Mouse (Mus musculus): ENCODE data around the gene Apc2. TPM values are rescaled to one million over a fixed set of nuclear protein-coding genes. Genes with fewer than 3 reads are reported as not detected.
A peak's percentile ranks its signal among the peaks of the same experiment; 100 is the strongest.

Apc2 gene
- polyA plus RNA-seq, 1 experiment from 2014 or later = 0.88 TPM

DNA sequence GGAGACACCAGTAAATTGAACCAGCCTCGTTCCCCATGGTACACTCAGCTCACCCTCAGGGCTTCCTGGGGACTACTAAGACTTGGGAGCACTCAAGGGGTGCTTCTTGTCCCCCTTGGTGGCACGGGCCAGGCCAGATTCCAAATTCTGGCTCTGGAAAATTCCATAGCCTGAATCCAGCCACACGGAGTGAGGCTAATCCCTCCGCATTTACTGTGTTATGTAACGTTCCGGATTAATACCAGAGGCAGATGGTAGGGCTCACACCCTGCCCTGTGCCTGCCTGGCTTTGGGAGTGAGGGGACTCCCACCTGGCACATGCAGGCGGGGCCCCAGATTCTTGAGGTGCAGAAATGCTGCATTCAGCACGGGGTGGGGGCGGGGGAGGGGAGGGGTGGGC lies 59.7 kb downstream of the Apc2 start:
- Histone ChIP-seq H3K9me3 (ENCODE audit: control insufficient read depth, low read length) (no peaks in the 10 kb centered on the region), H3K9ac (ENCODE audit: low read length) (no peak overlapping the region), H3K4me3 (ENCODE audit: low read length) (no peak overlapping the region), H3K27ac (ENCODE audit: low read length) (no peak overlapping the region), H3K27me3 (ENCODE audit: control insufficient read depth, insufficient read depth, low read depth, low read length) (peaks cover 59% of the 10 kb centered on the region), H3K36me3 (ENCODE audit: control insufficient read depth, insufficient read depth, low read length) (no peaks in the 10 kb centered on the region), H3K4me2 (ENCODE audit: low read depth, low read length) (no peak overlapping the region), H3K4me1 (replicated peaks; ENCODE audit: control insufficient read depth, insufficient read depth, low read length) (peaks cover 5% of the 10 kb centered on the region; the same call in 1 of the 2 replicates)
- ATAC-seq (ENCODE audit: low read depth) = no peak
- 10% methylated on average over 9 of the region's 9 CpGs for WGBS

DNA sequence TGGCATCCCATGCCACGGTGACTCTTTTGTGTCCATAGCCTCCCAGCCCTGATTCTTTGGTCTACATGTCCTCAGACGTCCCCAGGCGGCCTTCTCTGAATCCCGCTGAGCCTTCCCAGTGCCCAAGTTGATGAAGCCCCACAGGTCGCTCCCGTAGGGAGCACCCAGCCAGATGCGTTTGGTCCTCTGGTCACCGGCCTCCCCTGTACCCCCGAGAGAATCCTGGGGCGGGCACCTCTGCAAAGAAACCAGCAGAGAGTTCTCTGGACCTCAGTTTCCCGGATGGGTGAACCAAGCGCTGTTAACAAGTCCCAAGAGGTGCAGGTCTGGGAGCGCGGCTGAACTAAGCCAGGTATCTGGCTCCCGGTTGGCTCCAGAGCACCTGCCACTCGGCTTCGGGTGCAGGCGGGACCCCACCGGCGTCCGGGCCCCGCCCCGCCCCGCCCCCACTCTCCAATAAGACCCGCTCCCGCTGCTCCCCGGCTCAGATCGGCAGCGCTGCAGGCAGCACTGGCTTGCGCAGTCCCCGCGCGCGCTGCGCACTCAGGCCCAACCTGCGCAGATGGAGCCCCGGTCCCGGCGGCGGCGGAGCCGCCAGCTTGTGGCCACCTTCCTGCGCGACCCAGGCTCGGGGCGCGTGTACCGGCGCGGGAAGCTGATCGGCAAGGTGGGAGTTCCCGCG lies 60.4 kb downstream of the Apc2 start, which contains the start of gene Plk5:
TSS of gene Plk5 (plus strand) at position 459 of the 682 bp plus-strand sequence.
- WGBS = 1% methylated on average over 51 of the region's 53 CpGs

DNA sequence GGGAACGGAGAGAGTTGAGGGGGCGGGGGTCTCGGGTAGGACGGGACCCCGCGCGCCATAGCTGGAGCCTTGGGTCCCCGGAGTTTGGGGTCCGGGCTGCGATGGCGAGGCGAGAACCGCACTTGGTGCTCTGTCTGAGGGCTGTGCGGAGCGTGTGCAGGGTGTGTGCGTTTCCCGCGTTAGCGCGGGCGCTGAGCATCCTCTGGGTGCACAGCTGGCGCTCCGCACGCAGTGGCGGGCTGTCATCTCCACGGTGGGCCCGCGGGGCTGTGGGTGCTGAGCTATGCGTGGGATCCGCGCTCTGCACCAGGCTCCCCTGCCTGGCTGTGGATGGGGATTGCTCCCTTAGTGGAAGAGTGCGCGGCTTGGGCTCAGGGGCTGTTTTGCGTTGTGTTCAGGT lies 61.0 kb downstream of the Apc2 start:
- under 1% methylated on average over 34 of the region's 34 CpGs for WGBS
- H3K4me3 ChIP-seq (ENCODE audit: low read length) = peak overlapping the region; percentile 39
- no peaks in the 10 kb centered on the region for H3K9me3 ChIP-seq (ENCODE audit: control insufficient read depth, low read length)
- ATAC-seq (ENCODE audit: low read depth) = no peak
- H3K4me2 ChIP-seq (ENCODE audit: low read depth, low read length) = peak overlapping the region; percentile 55
- H3K36me3 ChIP-seq (ENCODE audit: control insufficient read depth, insufficient read depth, low read length) = no peaks in the 10 kb centered on the region
- 0 out of 2 replicates have a peak overlapping the region, but pooled peaks have one; percentile 28 for H3K9ac ChIP-seq (ENCODE audit: low read length)
- H3K4me1 ChIP-seq (replicated peaks; ENCODE audit: control insufficient read depth, insufficient read depth, low read length) = peaks cover 4% of the 10 kb centered on the region; the same call in 1 of the 2 replicates
- H3K27ac ChIP-seq (ENCODE audit: low read length) = no peak overlapping the region
- peaks cover 51% of the 10 kb centered on the region for H3K27me3 ChIP-seq (ENCODE audit: control insufficient read depth, insufficient read depth, low read depth, low read length)

More for the DNA sequence above, 60.4 kb downstream of the Apc2 start, which contains the start of gene Plk5:
- Histone ChIP-seq H3K27me3 (ENCODE audit: control insufficient read depth, insufficient read depth, low read depth, low read length) (peaks cover 53% of the 10 kb centered on the region), H3K9ac (ENCODE audit: low read length) (0 out of 2 replicates have a peak within 1 kb of the TSS, but pooled peaks have one; percentile 28), H3K4me2 (ENCODE audit: low read depth, low read length) (peak within 1 kb of the TSS; percentile 55), H3K9me3 (ENCODE audit: control insufficient read depth, low read length) (no peaks in the 10 kb centered on the region), H3K27ac (ENCODE audit: low read length) (no peak within 1 kb of the TSS), H3K36me3 (ENCODE audit: control insufficient read depth, insufficient read depth, low read length) (no peaks in the 10 kb centered on the region), H3K4me1 (replicated peaks; ENCODE audit: control insufficient read depth, insufficient read depth, low read length) (peaks cover 4% of the 10 kb centered on the region; the same call in 1 of the 2 replicates), H3K4me3 (ENCODE audit: low read length) (peak within 1 kb of the TSS; percentile 39)
- no peak for ATAC-seq (ENCODE audit: low read depth)

DNA sequence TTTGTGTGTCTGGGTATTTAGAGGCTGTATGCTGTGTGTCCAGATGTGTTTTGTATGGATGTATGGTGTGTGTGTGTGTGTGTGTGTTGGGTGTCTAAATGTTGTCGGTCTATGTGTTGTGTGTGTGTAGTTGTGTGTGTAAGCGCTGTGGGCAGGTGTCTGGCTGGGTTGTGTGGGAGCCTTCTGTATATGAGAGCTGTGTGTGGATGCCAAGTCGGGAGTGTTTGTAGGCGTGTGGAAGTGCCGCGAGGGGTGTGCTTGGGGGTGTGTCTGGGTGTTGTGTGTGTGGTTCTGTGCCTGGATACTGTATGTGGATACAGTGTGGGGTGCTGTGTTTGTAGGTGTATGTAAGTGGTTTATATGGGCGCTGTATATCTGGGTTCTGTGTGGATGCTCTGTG lies 61.6 kb downstream of the Apc2 start:
- Histone ChIP-seq H3K4me2 (ENCODE audit: low read depth, low read length) (no peak overlapping the region; the same call in 1 of the 2 replicates), H3K27ac (ENCODE audit: low read length) (no peak overlapping the region), H3K9ac (ENCODE audit: low read length) (no peak overlapping the region), H3K27me3 (ENCODE audit: control insufficient read depth, insufficient read depth, low read depth, low read length) (peaks cover 45% of the 10 kb centered on the region), H3K4me1 (replicated peaks; ENCODE audit: control insufficient read depth, insufficient read depth, low read length) (peaks cover 4% of the 10 kb centered on the region; the same call in 1 of the 2 replicates), H3K4me3 (ENCODE audit: low read length) (no peak overlapping the region), H3K9me3 (ENCODE audit: control insufficient read depth, low read length) (no peaks in the 10 kb centered on the region), H3K36me3 (ENCODE audit: control insufficient read depth, insufficient read depth, low read length) (no peaks in the 10 kb centered on the region)
- WGBS = 26% methylated on average over 7 of the region's 7 CpGs
- ATAC-seq (ENCODE audit: low read depth) = no peak

DNA sequence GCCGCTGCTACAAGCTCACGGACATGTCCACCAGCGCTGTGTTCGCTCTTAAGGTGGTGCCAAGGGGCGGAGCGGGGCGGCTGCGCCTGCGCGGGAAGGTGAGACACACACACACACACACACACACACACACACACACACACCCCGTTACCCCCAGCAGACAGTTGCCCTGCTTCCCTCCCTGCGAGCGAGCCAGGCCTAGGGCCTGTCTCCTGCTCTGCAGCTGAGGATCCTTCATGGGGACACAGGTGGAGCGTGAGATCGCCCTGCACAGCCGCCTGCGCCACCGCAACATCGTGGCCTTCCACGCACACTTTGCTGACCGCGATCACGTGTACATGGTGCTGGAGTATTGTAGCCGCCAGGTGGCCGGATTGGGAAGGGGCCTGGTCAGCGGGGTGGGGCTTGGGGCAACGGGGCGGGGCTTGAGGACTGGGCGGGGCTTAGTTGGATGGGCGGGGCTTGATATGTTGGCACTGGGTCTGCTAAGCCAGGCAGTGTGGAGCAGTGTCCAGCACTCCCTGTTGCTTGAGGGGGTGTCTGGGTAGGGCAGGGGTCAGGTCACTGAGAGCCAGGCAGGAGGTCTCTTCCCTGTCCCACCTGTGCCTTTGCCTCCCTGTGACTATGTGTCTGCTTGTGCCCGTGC lies 62.3 kb downstream of the Apc2 start:
- 8% methylated on average over 27 of the region's 31 CpGs for WGBS
- ATAC-seq (ENCODE audit: low read depth) = peak; percentile 35; the same call in 1 of the 2 replicates

DNA sequence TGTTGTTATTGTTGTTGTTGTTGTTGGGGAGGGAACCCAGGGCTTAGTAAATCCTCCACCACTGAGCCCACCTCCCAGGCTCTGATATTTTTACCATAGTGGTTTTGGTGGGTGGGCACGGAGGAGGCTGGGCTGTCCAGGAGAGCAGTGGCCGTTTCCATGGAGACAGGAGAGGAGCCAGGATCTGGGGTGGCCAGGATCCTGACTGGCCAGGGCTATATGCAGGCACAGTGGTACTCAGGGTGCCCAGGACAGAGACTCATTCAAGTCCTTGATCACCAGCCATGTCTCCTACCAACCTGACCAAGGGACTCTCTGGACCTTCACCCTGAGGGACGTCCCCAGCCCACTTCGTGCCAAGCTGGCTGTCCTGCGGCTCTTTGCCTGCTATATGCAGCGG lies 68.0 kb downstream of the Apc2 start:
- Histone ChIP-seq H3K4me3 (ENCODE audit: low read length) (no peak overlapping the region), H3K4me1 (replicated peaks; ENCODE audit: control insufficient read depth, insufficient read depth, low read length) (no peaks in the 10 kb centered on the region), H3K4me2 (ENCODE audit: low read depth, low read length) (no peak overlapping the region), H3K27me3 (ENCODE audit: control insufficient read depth, insufficient read depth, low read depth, low read length) (peaks cover 1% of the 10 kb centered on the region; the same call in 1 of the 2 replicates), H3K9ac (ENCODE audit: low read length) (no peak overlapping the region), H3K27ac (ENCODE audit: low read length) (no peak overlapping the region), H3K9me3 (ENCODE audit: control insufficient read depth, low read length) (no peaks in the 10 kb centered on the region; the same call in 1 of the 2 replicates), H3K36me3 (ENCODE audit: control insufficient read depth, insufficient read depth, low read length) (no peaks in the 10 kb centered on the region)
- ATAC-seq (ENCODE audit: low read depth) = no peak
- WGBS = 39% methylated on average over 6 of the region's 6 CpGs

More for the DNA sequence above, 62.3 kb downstream of the Apc2 start:
- Histone ChIP-seq H3K4me1 (replicated peaks; ENCODE audit: control insufficient read depth, insufficient read depth, low read length) (peaks cover 4% of the 10 kb centered on the region; the same call in 1 of the 2 replicates), H3K9ac (ENCODE audit: low read length) (no peak overlapping the region), H3K4me2 (ENCODE audit: low read depth, low read length) (peak overlapping the region; percentile 41), H3K27ac (ENCODE audit: low read length) (no peak overlapping the region), H3K27me3 (ENCODE audit: control insufficient read depth, insufficient read depth, low read depth, low read length) (peaks cover 45% of the 10 kb centered on the region), H3K9me3 (ENCODE audit: control insufficient read depth, low read length) (no peaks in the 10 kb centered on the region), H3K36me3 (ENCODE audit: control insufficient read depth, insufficient read depth, low read length) (no peaks in the 10 kb centered on the region), H3K4me3 (ENCODE audit: low read length) (peak overlapping the region; percentile 31)

DNA sequence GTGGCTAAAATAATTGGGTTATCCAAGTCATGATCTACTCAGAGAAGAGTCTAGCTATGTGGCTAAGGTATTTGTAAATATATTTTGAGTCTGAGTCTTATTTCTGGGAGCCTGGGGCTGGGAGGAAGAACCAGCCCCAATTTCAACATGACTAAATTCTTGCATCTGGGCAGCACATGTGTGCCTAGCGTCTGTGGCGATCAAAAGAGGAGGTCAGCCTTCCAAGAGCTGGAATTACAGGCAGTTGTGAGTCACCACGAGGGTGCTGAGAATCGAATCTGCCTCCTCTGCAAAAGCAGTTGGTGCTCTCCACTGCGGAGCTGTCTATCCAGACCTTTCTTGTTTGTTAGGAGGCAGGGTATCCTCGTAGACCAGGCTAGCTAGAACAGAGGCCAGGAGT lies 70.0 kb downstream of the Apc2 start:
- Histone ChIP-seq H3K9ac (ENCODE audit: low read length) (no peak overlapping the region), H3K4me1 (replicated peaks; ENCODE audit: control insufficient read depth, insufficient read depth, low read length) (no peaks in the 10 kb centered on the region), H3K27ac (ENCODE audit: low read length) (no peak overlapping the region), H3K4me3 (ENCODE audit: low read length) (no peak overlapping the region), H3K4me2 (ENCODE audit: low read depth, low read length) (no peak overlapping the region), H3K9me3 (ENCODE audit: control insufficient read depth, low read length) (no peaks in the 10 kb centered on the region; the same call in 1 of the 2 replicates), H3K27me3 (ENCODE audit: control insufficient read depth, insufficient read depth, low read depth, low read length) (no peaks in the 10 kb centered on the region; the same call in 1 of the 2 replicates), H3K36me3 (ENCODE audit: control insufficient read depth, insufficient read depth, low read length) (no peaks in the 10 kb centered on the region)
- no peak for ATAC-seq (ENCODE audit: low read depth)
- 60% methylated on average over 6 of the region's 6 CpGs for WGBS

Data from lung, embryonic 16.5 days (tissue).